Mouse (Mus musculus) E14TG2a.4 (cell line): ENCODE measurements around the gene Cttnbp2.

Experiments used
- CTCF ChIP-seq: conservative IDR thresholded peaks from 2 replicates; pipeline ENCODE4 v1.5.1; 2014; ENCODE audit warnings: low read length
- POU5F1 ChIP-seq: IDR thresholded peaks from 2 replicates; pipeline ENCODE4 v1.6.1; 2014; ENCODE audit warnings: low read length, borderline replicate concordance

- TF ChIP-seq CTCF (no peak), POU5F1 (no peak)
Observed at GRCm38 (mm10) chr6:18408445-18408844, 106.2 kb downstream of the Cttnbp2 start.
